Mouse (Mus musculus): Measurements from ENCODE around the gene Trappc3. TPM values are rescaled to one million over a fixed set of nuclear protein-coding genes. Genes with fewer than 3 reads are reported as not detected.
A peak's percentile ranks its signal among the peaks of the same experiment; 100 is the strongest.

The Trappc3 gene
- polyA plus RNA-seq, 1 experiment from 2014 or later = 192 TPM

GRCm38 (mm10) chr4:126286492-126286891 is 24.4 kb downstream of the Trappc3 start, which contains the start of gene Col8a2:
Col8a2 (plus strand) TSS chr4:126286793.
- H3K4me2 ChIP-seq (ENCODE audit: low read length) = peak within 1 kb of the TSS; percentile 33
- no peak within 1 kb of the TSS for H3K27ac ChIP-seq (ENCODE audit: low read length)
- peaks cover 6% of the 10 kb centered on the region; the same call in 1 of the 2 replicates for H3K9me3 ChIP-seq (ENCODE audit: control insufficient read depth, low read length)
- ATAC-seq = no peak
- H3K4me3 ChIP-seq (replicated peaks; ENCODE audit: low read length) = peak within 1 kb of the TSS; percentile 27
- peaks cover 4% of the 10 kb centered on the region; the same call in 1 of the 2 replicates for H3K4me1 ChIP-seq (replicated peaks; ENCODE audit: control insufficient read depth, insufficient read depth, low read length)
- no peaks in the 10 kb centered on the region for H3K36me3 ChIP-seq (ENCODE audit: control insufficient read depth, insufficient read depth)
- WGBS = 3% methylated on average over 30 of the region's 42 CpGs
- no peak within 1 kb of the TSS for H3K9ac ChIP-seq (replicated peaks; ENCODE audit: low read depth, low read length)
- peaks cover 27% of the 10 kb centered on the region for H3K27me3 ChIP-seq (replicated peaks; ENCODE audit: control insufficient read depth, insufficient read depth, low read length)

- Histone ChIP-seq H3K9me3 (ENCODE audit: control insufficient read depth, low read length) (peaks cover 6% of the 10 kb centered on the region; the same call in 1 of the 2 replicates), H3K4me3 (replicated peaks; ENCODE audit: low read length) (no peak overlapping the region), H3K27ac (ENCODE audit: low read length) (no peak overlapping the region), H3K9ac (replicated peaks; ENCODE audit: low read depth, low read length) (no peak overlapping the region), H3K36me3 (ENCODE audit: control insufficient read depth, insufficient read depth) (no peaks in the 10 kb centered on the region), H3K27me3 (replicated peaks; ENCODE audit: control insufficient read depth, insufficient read depth, low read length) (peaks cover 27% of the 10 kb centered on the region), H3K4me1 (replicated peaks; ENCODE audit: control insufficient read depth, insufficient read depth, low read length) (peaks cover 4% of the 10 kb centered on the region; the same call in 1 of the 2 replicates), H3K4me2 (ENCODE audit: low read length) (no peak overlapping the region)
- WGBS = 37% methylated on average over 11 of the region's 11 CpGs
- ATAC-seq = no peak
Observed at GRCm38 (mm10) chr4:126287302-126287995, 25.3 kb downstream of the Trappc3 start.

DNA sequence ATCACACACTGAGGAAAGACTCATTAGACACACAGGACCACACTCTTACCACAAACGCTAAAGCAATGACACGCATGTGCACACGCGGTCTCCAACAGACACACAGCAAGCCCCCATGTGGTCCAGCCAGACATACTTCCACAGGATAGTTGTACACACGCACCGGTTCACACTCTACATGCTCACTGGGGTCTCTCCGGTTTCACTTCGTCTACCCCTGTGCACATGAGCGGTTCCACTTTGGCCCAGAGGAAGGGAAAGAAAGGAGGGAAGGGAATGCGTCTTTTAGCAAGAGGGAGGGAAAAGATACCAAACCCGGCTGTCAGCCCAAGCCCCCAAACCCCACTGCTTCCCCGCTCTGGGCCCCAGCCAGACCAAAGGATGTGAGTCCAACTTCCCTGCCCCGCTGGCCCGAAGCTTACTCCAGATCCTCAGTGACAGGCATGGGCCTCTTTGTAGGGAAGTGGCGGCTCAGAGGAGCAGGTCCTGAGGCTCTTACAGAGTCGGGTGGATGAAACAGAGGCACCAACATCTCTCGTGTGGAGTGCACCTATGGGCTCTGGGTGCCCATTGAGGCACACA is 26.1 kb downstream of the Trappc3 start:
- ATAC-seq = no peak
- Histone ChIP-seq H3K27ac (ENCODE audit: low read length) (no peak overlapping the region), H3K4me2 (ENCODE audit: low read length) (no peak overlapping the region), H3K36me3 (ENCODE audit: control insufficient read depth, insufficient read depth) (no peaks in the 10 kb centered on the region), H3K4me1 (replicated peaks; ENCODE audit: control insufficient read depth, insufficient read depth, low read length) (peaks cover 4% of the 10 kb centered on the region; the same call in 1 of the 2 replicates), H3K4me3 (replicated peaks; ENCODE audit: low read length) (no peak overlapping the region), H3K27me3 (replicated peaks; ENCODE audit: control insufficient read depth, insufficient read depth, low read length) (peaks cover 27% of the 10 kb centered on the region), H3K9ac (replicated peaks; ENCODE audit: low read depth, low read length) (no peak overlapping the region), H3K9me3 (ENCODE audit: control insufficient read depth, low read length) (peaks cover 6% of the 10 kb centered on the region; the same call in 1 of the 2 replicates)
- 37% methylated on average over 17 of the region's 17 CpGs for WGBS

DNA sequence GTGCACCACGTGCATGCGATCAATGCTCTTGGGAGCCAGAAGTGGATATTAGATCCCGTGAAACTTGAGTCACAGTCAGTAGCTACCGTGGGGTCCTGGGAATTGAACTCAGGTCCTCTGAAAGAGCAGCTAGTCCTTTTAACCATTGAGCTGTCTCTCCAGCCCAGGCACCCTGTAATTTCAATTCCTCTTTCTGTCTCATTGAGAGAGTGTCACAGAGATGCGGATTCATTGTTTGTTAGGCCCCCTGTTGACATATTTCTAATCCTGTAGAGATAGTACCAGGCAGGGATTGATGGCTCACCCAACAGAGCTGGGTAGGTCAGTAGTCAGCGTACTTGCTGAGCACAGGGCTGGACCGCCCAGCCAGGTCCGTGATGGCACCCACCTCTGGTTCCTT is 28.2 kb downstream of the Trappc3 start:
- Histone ChIP-seq H3K27ac (ENCODE audit: low read length) (no peak overlapping the region), H3K4me3 (replicated peaks; ENCODE audit: low read length) (no peak overlapping the region), H3K9ac (replicated peaks; ENCODE audit: low read depth, low read length) (no peak overlapping the region), H3K9me3 (ENCODE audit: control insufficient read depth, low read length) (peaks cover 6% of the 10 kb centered on the region; the same call in 1 of the 2 replicates), H3K27me3 (replicated peaks; ENCODE audit: control insufficient read depth, insufficient read depth, low read length) (peaks cover 27% of the 10 kb centered on the region), H3K4me2 (ENCODE audit: low read length) (no peak overlapping the region), H3K36me3 (ENCODE audit: control insufficient read depth, insufficient read depth) (no peaks in the 10 kb centered on the region), H3K4me1 (replicated peaks; ENCODE audit: control insufficient read depth, insufficient read depth, low read length) (peaks cover 4% of the 10 kb centered on the region; the same call in 1 of the 2 replicates)
- WGBS = 80% methylated on average over 8 of the region's 8 CpGs
- no peak for ATAC-seq

DNA sequence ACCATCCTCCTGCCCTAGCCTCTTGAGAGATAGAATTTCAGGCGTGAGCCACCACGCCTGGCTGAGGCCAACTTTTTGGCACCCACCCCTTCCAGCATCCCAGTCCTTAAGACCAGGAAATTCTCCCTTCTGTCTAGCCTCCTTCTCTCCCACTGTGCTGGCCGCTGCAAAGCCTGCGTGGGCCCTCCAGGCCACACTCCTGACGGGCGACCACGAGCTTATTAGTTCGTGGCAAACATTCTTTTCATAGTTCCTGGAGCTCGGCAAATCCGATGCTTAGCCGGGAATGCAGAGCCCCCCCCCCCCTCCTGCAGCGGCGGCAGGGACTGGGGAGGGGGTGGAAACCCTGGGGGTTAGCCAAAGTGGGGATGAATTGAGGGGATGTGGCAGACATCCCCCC is 29.1 kb downstream of the Trappc3 start:
- Histone ChIP-seq H3K9ac (replicated peaks; ENCODE audit: low read depth, low read length) (no peak overlapping the region), H3K4me3 (replicated peaks; ENCODE audit: low read length) (no peak overlapping the region), H3K9me3 (ENCODE audit: control insufficient read depth, low read length) (peaks cover under 1% of the 10 kb centered on the region; the same call in 1 of the 2 replicates), H3K27me3 (replicated peaks; ENCODE audit: control insufficient read depth, insufficient read depth, low read length) (peaks cover 22% of the 10 kb centered on the region), H3K27ac (ENCODE audit: low read length) (no peak overlapping the region), H3K36me3 (ENCODE audit: control insufficient read depth, insufficient read depth) (no peaks in the 10 kb centered on the region), H3K4me2 (ENCODE audit: low read length) (no peak overlapping the region), H3K4me1 (replicated peaks; ENCODE audit: control insufficient read depth, insufficient read depth, low read length) (peaks cover 4% of the 10 kb centered on the region; the same call in 1 of the 2 replicates)
- no peak for ATAC-seq
- 16% methylated on average over 11 of the region's 13 CpGs for WGBS

DNA sequence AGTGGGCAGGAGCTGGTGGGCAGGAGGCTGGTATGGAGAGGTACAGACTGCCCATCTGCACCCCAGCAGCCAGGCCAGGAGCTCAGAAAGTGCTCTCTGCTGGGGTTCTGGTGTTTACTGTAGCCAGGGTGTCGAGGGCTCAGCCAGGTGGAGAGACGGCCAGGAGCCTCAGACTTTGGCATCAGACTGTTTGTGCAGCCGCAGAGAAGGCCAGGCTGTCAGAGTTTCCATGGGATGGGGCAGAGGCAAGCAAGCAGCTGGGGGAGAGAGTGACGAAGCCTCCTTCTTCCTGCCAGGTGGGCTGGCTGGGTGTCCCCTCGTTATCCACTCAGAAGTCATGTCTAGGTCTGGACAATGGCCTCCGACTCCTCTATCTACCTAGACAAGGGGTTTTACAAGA is 33.0 kb downstream of the Trappc3 start:
- no peak overlapping the region for H3K4me2 ChIP-seq (ENCODE audit: low read length)
- H3K27me3 ChIP-seq (replicated peaks; ENCODE audit: control insufficient read depth, insufficient read depth, low read length) = peaks cover 29% of the 10 kb centered on the region
- H3K4me1 ChIP-seq (replicated peaks; ENCODE audit: control insufficient read depth, insufficient read depth, low read length) = peaks cover 10% of the 10 kb centered on the region
- H3K4me3 ChIP-seq (replicated peaks; ENCODE audit: low read length) = no peak overlapping the region
- H3K27ac ChIP-seq (ENCODE audit: low read length) = no peak overlapping the region
- no peak for ATAC-seq
- H3K36me3 ChIP-seq (ENCODE audit: control insufficient read depth, insufficient read depth) = no peaks in the 10 kb centered on the region
- no peak overlapping the region for H3K9ac ChIP-seq (replicated peaks; ENCODE audit: low read depth, low read length)
- no peaks in the 10 kb centered on the region for H3K9me3 ChIP-seq (ENCODE audit: control insufficient read depth, low read length)
- WGBS = 81% methylated on average over 6 of the region's 6 CpGs

DNA sequence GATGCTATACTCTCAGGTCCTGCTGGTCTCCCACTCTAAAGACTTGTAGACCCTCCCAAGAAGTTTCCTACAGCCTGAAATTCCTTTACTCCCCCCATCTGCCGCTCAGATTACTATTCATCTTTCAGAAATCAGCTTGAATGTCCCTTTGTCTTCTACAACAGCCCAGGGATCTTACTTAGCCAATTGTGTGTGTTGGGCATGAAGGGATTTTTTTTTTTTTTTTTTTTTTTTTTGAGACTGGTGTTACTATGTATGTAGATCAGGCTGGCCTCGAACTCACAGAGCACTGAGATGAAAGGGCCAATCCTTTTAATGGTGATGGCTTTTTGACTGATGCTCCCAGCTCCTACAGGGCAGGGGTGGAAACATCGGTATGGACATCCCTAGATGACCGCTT is 33.8 kb downstream of the Trappc3 start:
- Histone ChIP-seq H3K36me3 (ENCODE audit: control insufficient read depth, insufficient read depth) (no peaks in the 10 kb centered on the region), H3K9ac (replicated peaks; ENCODE audit: low read depth, low read length) (no peak overlapping the region), H3K4me2 (ENCODE audit: low read length) (no peak overlapping the region), H3K4me1 (replicated peaks; ENCODE audit: control insufficient read depth, insufficient read depth, low read length) (peaks cover 13% of the 10 kb centered on the region), H3K9me3 (ENCODE audit: control insufficient read depth, low read length) (no peaks in the 10 kb centered on the region), H3K27ac (ENCODE audit: low read length) (no peak overlapping the region), H3K4me3 (replicated peaks; ENCODE audit: low read length) (no peak overlapping the region), H3K27me3 (replicated peaks; ENCODE audit: control insufficient read depth, insufficient read depth, low read length) (peaks cover 37% of the 10 kb centered on the region)
- WGBS = 37% methylated on average over 4 of the region's 4 CpGs
- no peak for ATAC-seq

GRCm38 (mm10) chr4:126296617-126297101 is 34.5 kb downstream of the Trappc3 start:
- peak overlapping the region; percentile 38 for H3K4me3 ChIP-seq (replicated peaks; ENCODE audit: low read length)
- peak; percentile 15; the same call in 1 of the 2 replicates for ATAC-seq
- H3K36me3 ChIP-seq (ENCODE audit: control insufficient read depth, insufficient read depth) = no peaks in the 10 kb centered on the region
- no peaks in the 10 kb centered on the region for H3K9me3 ChIP-seq (ENCODE audit: control insufficient read depth, low read length)
- peak overlapping the region; percentile 71 for H3K4me2 ChIP-seq (ENCODE audit: low read length)
- no peak overlapping the region for H3K27ac ChIP-seq (ENCODE audit: low read length)
- peaks cover 39% of the 10 kb centered on the region for H3K27me3 ChIP-seq (replicated peaks; ENCODE audit: control insufficient read depth, insufficient read depth, low read length)
- under 1% methylated on average over 34 of the region's 34 CpGs for WGBS
- peaks cover 19% of the 10 kb centered on the region for H3K4me1 ChIP-seq (replicated peaks; ENCODE audit: control insufficient read depth, insufficient read depth, low read length)
- peak overlapping the region; percentile 61 for H3K9ac ChIP-seq (replicated peaks; ENCODE audit: low read depth, low read length)

DNA sequence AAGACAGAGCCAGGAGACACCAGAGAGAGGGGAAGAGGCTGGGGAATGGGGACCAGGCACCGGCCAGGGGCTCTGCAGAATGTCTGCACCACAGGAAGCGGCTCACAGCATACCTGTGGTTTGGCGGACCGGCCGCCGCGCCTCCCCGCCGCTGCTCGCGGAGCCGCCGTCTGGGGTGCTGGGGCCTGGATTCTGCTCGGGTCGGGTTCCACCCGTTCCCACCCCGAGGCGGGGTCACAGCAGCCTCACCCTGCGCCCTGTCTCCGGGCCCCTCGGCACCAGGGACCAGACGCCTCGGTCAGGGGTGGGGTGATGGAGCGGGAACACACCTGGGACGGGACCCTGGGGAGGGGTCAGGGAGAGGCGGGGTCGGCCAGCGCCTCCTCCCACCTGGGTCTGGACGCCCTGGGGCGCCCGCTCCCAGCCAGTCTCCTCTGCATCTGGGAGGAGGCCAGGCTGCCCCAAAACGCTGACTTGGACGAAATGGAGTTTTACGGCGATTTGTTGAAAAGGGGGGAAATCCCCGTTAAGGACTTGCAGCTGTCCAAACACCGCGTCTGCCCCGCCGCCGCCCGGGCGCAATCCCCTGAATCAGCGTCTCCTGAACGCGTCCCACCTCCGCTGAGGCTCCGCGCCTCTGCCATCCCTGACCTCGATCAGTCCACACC is 38.9 kb downstream of the Trappc3 start:
- 0 out of 2 replicates have a peak, but pooled peaks cover under 1% of the 10 kb centered on the region for H3K9me3 ChIP-seq (ENCODE audit: control insufficient read depth, low read length)
- H3K36me3 ChIP-seq (ENCODE audit: control insufficient read depth, insufficient read depth) = no peaks in the 10 kb centered on the region
- H3K4me1 ChIP-seq (replicated peaks; ENCODE audit: control insufficient read depth, insufficient read depth, low read length) = peaks cover 19% of the 10 kb centered on the region
- H3K27me3 ChIP-seq (replicated peaks; ENCODE audit: control insufficient read depth, insufficient read depth, low read length) = peaks cover 51% of the 10 kb centered on the region
- 1% methylated on average over 46 of the region's 50 CpGs for WGBS
- no peak overlapping the region for H3K27ac ChIP-seq (ENCODE audit: low read length)
- peak overlapping the region; percentile 25 for H3K4me2 ChIP-seq (ENCODE audit: low read length)
- no peak for ATAC-seq
- H3K4me3 ChIP-seq (replicated peaks; ENCODE audit: low read length) = peak overlapping the region; percentile 14
- H3K9ac ChIP-seq (replicated peaks; ENCODE audit: low read depth, low read length) = 0 out of 2 replicates have a peak overlapping the region, but pooled peaks have one; percentile 9

Measured in forebrain, embryonic 16.5 days (tissue).